Mouse (Mus musculus) G1E (cell line): ENCODE data around the gene Ocm.

Source experiments
- CTCF ChIP-seq: IDR thresholded peaks from 2 replicates; pipeline ENCODE4 v1.5.1; 2012; ENCODE audit warnings: low read depth, low read length, inconsistent platforms, mixed read lengths
- GATA1 ChIP-seq: IDR thresholded peaks from 2 replicates; pipeline ENCODE4 v1.6.1; 2012; ENCODE audit warnings: borderline replicate concordance, low read length, inconsistent platforms, mixed read lengths
- POLR2AphosphoS5 ChIP-seq: IDR thresholded peaks from 2 replicates; pipeline ENCODE4 v1.6.1; 2012; ENCODE audit warnings: low read depth, low read length, inconsistent platforms; ENCODE audit not compliant: insufficient replicate concordance
- TAL1 ChIP-seq: conservative IDR thresholded peaks from 2 replicates; pipeline ENCODE4 v1.6.1; 2012; ENCODE audit warnings: low read depth, low read length, inconsistent platforms, mixed read lengths

DNA sequence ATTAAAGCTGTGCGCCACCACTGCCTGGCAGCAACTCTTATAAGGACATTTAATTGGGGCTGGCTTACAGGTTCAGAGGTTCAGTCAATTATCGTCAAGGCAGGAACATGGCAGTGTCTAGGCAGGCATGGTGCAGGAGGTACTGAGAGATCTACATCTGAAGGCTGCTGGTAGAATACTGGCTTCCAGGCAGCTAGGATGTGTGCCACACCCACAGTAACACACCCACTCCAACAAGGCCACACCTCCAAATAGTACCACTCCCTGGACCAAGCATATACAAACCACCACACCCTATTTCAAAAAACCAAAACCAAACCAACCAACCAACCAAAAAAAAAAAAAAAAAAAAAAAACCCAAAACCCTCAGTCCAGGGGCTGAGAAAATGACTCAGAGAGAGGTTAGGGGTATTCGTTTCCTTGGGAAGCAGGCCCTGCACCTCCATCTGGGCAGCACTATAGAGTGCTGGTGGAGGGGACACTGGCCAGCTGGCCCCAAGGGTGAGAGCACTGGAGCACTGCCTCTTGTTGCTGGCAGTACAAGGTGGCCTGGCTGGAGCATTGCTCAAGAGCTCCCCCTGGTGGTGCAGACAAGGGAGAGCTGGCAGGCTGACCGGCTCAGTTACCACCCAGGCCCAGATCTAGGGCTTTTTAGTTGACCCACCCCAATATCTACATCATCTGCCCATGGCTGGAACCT lies 51.4 kb downstream of the Ocm start:
- TF ChIP-seq CTCF = peak; percentile 98
- TF ChIP-seq TAL1 = no peak
- no peak for TF ChIP-seq POLR2AphosphoS5
- TF ChIP-seq GATA1 = no peak
